Comparison of ENCODE assay signal across 24 mouse cellular contexts in the genomic region with DNA sequence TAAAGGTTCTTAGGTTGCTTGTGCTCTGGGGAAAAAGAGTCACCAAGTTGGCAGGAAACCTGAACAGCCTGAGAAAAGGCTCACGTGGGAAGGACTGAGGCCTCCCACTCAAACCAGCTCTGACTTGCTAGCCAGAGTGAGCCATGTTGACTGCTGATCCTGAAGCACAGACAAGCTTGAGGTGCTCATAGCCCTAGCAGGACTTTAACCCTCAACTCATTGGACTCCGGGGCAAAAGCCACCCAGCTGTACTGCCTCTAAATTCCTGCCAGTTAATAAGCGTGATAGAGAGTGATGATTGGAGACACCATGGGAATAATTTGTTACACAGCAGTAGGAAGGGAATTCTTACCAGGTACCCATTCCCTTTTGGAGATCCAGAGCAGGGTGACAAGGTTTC.
A peak's percentile ranks its signal among the peaks of the same experiment; 100 is the strongest.
DNase-seq lines count a peak whose midpoint lies in the region; ATAC-seq lines count a peak whose summit lies in the region.
"Had no signal": no experiment of that assay in that cellular context is flagged by ENCODE, and none has a peak within 500 bp of the region (broad histone marks: within the 10 kb centered on the region; RNA-seq: fewer than 3 reads in every experiment).

No protein-coding gene starts in this region.

- H3K4me3 ChIP-seq in kidney, embryonic 15.5 days (replicated peaks), result no peak overlapping the region
- H3K4me3 ChIP-seq: embryonic facial prominence, embryonic 12.5 days; forebrain, embryonic 15.5 days; heart, adult 2 months; heart, embryonic 15.5 days; hindbrain, embryonic 10.5 days had no signal

- no peaks in the 10 kb centered on the region for H3K9me3 ChIP-seq in kidney, embryonic 15.5 days (replicated peaks)
- H3K9me3 ChIP-seq: embryonic facial prominence, embryonic 12.5 days; forebrain, embryonic 15.5 days; heart, embryonic 15.5 days; hindbrain, embryonic 10.5 days had no signal

- H3K27me3 ChIP-seq in kidney, embryonic 15.5 days, result no peaks in the 10 kb centered on the region
- H3K27me3 ChIP-seq: CH12.LX; embryonic facial prominence, embryonic 12.5 days; forebrain, embryonic 15.5 days; heart, embryonic 15.5 days had no signal

- H3K27ac ChIP-seq in kidney, embryonic 15.5 days, result no peak overlapping the region
- H3K27ac ChIP-seq: embryonic facial prominence, embryonic 12.5 days; forebrain, embryonic 15.5 days; heart, adult 2 months; heart, embryonic 15.5 days; hindbrain, embryonic 10.5 days; hindbrain, embryonic 14.5 days had no signal

- 61% methylated on average over 3 of the region's 3 CpGs for WGBS in kidney, embryonic 15.5 days

- no peak overlapping the region for H3K9ac ChIP-seq in kidney, embryonic 15.5 days
- H3K9ac ChIP-seq: embryonic facial prominence, embryonic 12.5 days; forebrain, embryonic 15.5 days; heart, embryonic 15.5 days; hindbrain, embryonic 14.5 days had no signal

- intact Hi-C loops in left cerebral cortex, postnatal 10 days (cut with DNase I), result no loop called here

- H3K36me3 ChIP-seq in kidney, embryonic 15.5 days, result no peaks in the 10 kb centered on the region
- H3K36me3 ChIP-seq: embryonic facial prominence, embryonic 12.5 days; forebrain, embryonic 15.5 days; heart, embryonic 15.5 days; hindbrain, embryonic 10.5 days had no signal

- ATAC-seq in kidney, embryonic 15.5 days (replicated peaks; ENCODE audit: low FRiP score), result no peak
- ATAC-seq: forebrain, embryonic 15.5 days; Patski had no signal

- no peaks in the 10 kb centered on the region for H3K4me1 ChIP-seq in kidney, embryonic 15.5 days
- H3K4me1 ChIP-seq: embryonic facial prominence, embryonic 12.5 days; forebrain, embryonic 15.5 days; heart, embryonic 15.5 days; hindbrain, embryonic 10.5 days had no signal

- DNase-seq in kidney, adult 11 months, result peak; percentile 82
- DNase-seq in brain, adult 2 months (ENCODE audit: low read depth, low spot score), result peak; percentile 18
- DNase-seq in kidney, adult 8-10 months, result peak; percentile 72 to 82
- peak; percentile 6 for DNase-seq in kidney, postnatal 10 days
- no peak for DNase-seq in layer of hippocampus, adult 9-11 months
- no peak for DNase-seq in left cerebral cortex, postnatal 10 days (ENCODE audit: extremely low spot score in 1 of 2, low spot score in 2 of 2)
- no peak for DNase-seq in retina, postnatal 1 day
- DNase-seq: adrenal gland, adult 8-10 months; adrenal gland, postnatal 36 days; cerebellum, adult 11 months; cerebellum, adult 8-10 months; cerebellum, postnatal 14 days; gastrocnemius, postnatal 10 days; heart, adult 2 months; heart, postnatal 14 days had no signal

- no peak overlapping the region for H3K4me2 ChIP-seq in kidney, embryonic 15.5 days
- H3K4me2 ChIP-seq: embryonic facial prominence, embryonic 12.5 days; forebrain, embryonic 15.5 days; heart, embryonic 11.5 days; heart, embryonic 15.5 days; hindbrain, embryonic 14.5 days had no signal

Comparison
In these comparisons a context has a peak if more than half of its experiments do, and no peak if none do; other contexts are left out.
1. DNase-seq: peak in kidney, adult 11 months (single experiment), brain, adult 2 months (single experiment), kidney, adult 8-10 months (2 of 2) and kidney, postnatal 10 days (single experiment); none in layer of hippocampus, adult 9-11 months (single experiment), left cerebral cortex, postnatal 10 days (0 of 2) and retina, postnatal 1 day (single experiment).